Mouse (Mus musculus) adrenal gland, postnatal 10 days (tissue): ENCODE data around the gene Ipo13. TPM values are rescaled to one million over a fixed set of nuclear protein-coding genes. Genes with fewer than 3 reads are reported as not detected.

Source experiments
- DNase-seq: peaks from one replicate; pipeline ENCODE4 v3.0.0; 2021; ENCODE audit warnings: mixed read lengths
- total RNA-seq, 2 experiments: library from RNA; stranded (reverse); gene quantifications; 2 replicates each; pipeline ENCODE4 v1.2.3; 2021

Gene Ipo13
- total RNA-seq, 2 experiments from 2014 or later: 39.0 to 55.1 TPM

GRCm38 (mm10) chr4:117882701-117883691 lies 31.8 kb downstream of the Ipo13 start, which contains the start of gene B4galt2:
TSS of gene B4galt2 (minus strand) at chr4:117883487.
- DNase-seq: peak; percentile 79

GRCm38 (mm10) chr4:117878703-117879102 lies 36.1 kb downstream of the Ipo13 start:
- DNase-seq: no peak

DNA sequence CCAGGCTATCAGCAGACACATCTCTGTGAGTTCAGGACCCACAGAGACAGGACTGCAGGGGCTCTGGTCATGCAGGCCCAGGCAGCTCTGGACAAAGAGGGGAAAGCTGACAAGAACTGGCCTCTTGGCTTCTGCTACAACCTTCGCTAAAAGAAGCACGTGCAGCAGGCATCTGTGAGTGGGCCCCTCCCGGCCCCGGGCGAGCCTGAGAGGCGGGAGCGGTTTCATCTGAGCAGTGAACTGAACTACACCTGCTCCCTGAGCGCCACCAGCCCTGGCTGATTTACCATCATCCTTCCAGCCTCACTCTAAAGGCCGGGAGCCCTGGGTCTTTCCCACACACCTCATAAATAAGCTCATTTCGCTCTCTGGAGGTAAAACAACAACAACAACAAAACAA lies 36.5 kb downstream of the Ipo13 start:
- DNase-seq: no peak

DNA sequence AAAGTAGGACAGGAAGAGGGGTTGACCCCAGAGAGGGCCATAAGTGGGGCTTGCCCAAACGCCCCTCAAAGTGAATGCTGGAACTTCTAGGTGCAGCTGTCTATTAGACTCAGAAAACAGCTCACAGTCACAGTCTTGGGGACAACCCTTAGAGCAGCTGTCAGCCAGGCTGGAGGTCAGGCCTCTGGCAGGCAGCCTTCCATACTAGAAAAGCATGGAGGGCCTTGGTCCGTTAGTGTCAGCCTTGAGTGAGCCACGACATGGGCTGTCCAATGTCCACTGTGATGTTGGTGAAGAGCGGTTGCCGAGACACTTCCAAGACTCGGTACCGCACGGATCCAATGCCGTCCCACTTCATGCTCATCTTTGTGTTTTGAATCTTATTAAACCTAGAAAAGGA lies 41.2 kb downstream of the Ipo13 start:
- DNase-seq: peak; percentile 41

GRCm38 (mm10) chr4:117872471-117872886 lies 42.3 kb downstream of the Ipo13 start, which contains the start of gene Ccdc24:
TSS of gene Ccdc24 (minus strand) at chr4:117872557.
- DNase-seq: peak; percentile 35

GRCm38 (mm10) chr4:117871787-117872186 lies 43.0 kb downstream of the Ipo13 start:
- no peak for DNase-seq

- DNase-seq: no peak
Observed at GRCm38 (mm10) chr4:117870437-117870836, 44.4 kb downstream of the Ipo13 start.

DNA sequence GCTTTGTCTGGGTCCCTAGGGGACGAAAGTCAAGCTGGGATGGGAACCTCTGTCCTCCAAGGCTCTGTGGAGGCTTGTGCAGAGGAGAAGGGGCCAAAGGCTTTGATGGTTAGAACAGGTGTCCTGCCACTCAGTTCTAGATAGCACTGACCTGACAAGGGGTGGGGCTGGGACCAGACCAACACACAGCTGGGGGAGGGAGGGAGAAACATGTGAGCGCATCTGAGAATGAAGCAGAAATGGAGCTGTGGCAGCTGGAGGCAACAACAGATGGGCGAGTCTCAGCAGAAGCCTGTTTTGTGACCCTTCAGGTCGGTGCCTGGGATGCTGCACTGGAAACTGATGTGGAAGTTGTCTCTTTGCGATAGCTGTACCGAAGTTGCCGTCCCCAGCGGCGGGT lies 45.5 kb downstream of the Ipo13 start:
- DNase-seq: no peak

- DNase-seq: peak; percentile 81
Observed at GRCm38 (mm10) chr4:117867823-117868222, 47.0 kb downstream of the Ipo13 start.

DNA sequence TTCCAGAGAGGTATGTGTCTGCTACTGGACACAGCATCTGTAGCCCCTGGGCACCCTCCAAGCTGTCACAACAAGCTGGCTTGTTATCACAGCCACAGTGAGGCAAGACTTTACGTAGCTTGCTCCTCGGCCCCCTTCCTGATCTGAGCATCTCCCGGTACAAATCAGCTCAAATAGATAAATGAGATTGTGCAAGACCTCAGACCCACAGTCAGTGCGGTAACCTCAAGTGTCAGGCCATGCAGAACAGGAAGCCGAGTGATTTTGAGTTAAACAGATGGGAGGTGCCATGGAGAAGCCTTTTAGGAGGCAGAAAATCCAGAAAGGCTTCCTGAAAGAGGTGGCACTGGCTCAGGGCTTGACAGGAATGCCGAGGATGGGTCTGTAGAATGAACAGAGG lies 47.8 kb downstream of the Ipo13 start:
- DNase-seq: no peak

GRCm38 (mm10) chr4:117866083-117866482 lies 48.7 kb downstream of the Ipo13 start:
- peak; percentile 93 for DNase-seq

DNA sequence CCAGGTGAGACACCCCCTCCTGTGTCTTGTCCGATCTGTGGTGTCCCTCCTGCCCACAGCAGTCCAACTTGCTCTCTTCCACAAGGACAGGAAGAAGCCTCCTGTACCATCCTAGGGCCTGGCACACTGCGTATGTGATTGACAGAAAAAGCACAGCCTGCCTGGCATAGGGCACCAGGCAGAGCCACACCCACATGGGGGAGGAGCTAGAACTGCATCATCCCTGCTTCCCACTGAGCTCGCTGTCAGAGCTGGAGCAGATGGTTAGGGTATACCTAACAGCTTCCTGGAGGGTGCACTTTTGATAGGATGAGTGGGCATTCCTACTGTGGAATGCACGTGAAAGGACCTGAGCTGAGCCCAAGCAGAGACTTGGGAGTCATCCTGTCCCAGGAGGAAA lies 52.0 kb downstream of the Ipo13 start:
- DNase-seq: peak; percentile 44

GRCm38 (mm10) chr4:117860570-117860969 lies 54.2 kb downstream of the Ipo13 start:
- no peak for DNase-seq

DNA sequence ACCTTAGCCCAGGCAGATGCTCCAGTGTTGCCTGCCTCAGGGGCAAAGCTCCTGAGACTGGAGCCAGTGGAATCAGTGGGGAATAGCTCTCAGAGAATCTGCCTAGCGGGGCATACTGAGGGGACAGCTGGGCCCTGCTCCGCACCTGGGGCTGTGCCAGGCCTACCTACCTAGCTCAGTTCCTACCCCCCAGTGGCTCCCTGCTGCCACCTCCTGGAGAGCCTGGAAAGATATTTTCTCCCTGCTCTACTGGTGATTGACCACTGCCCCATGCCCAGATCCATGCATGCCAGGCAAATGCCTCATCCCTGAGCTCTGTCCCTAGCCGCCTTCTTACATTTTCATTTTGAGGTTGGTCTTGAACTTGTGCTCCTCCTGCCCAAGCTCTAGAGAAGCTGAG lies 56.0 kb downstream of the Ipo13 start:
- DNase-seq: peak; percentile 82

DNA sequence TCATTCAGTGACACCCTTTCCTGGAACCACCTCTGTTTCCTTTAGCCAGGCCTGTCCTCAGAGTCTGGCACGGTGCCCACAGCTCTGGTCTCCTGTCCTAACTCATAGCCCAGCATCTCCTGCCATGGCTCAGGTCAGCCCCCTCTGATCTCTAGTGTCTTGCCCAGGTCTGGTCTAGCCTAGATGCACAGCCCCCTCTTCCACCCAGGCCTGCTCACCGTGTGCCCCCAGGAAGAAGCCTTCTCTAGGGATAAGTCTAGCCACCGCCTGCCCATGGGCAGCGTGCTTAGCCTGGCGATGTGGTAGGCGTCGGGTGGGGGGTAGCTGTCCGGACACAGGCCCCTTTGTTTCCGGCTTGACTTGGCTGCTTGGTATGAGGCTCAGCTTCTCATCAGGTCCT lies 59.7 kb downstream of the Ipo13 start:
- DNase-seq: peak; percentile 52

- no peak for DNase-seq
Observed at GRCm38 (mm10) chr4:117852152-117852868, 62.5 kb downstream of the Ipo13 start.

GRCm38 (mm10) chr4:117850871-117851270 lies 63.9 kb downstream of the Ipo13 start:
- peak; percentile 56 for DNase-seq

- no peak for DNase-seq
Observed at GRCm38 (mm10) chr4:117850176-117850575, 64.6 kb downstream of the Ipo13 start.

GRCm38 (mm10) chr4:117849506-117849905 lies 65.3 kb downstream of the Ipo13 start:
- DNase-seq: no peak

- DNase-seq: no peak
Observed at GRCm38 (mm10) chr4:117849063-117849462, 65.7 kb downstream of the Ipo13 start.

DNA sequence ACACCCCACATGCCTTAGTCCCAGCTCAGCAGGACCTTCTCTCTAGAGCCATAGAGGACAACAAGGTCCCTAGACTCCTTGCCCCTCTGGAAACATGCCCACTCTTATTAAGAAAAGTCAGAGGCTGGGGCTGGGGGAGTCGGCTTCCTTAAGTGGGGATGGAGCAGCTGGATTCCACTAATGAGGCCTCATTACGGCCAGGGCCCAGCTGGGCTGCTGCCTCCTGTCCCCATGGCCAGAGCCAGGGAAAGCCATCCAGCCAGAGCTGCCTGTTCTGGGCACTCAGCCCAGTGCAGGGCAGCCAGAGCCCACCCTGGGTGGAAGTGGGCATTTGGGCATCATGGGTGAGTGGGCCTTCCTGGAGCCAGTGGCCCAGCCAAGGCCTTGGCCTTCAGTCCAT lies 67.8 kb downstream of the Ipo13 start:
- no peak for DNase-seq

DNA sequence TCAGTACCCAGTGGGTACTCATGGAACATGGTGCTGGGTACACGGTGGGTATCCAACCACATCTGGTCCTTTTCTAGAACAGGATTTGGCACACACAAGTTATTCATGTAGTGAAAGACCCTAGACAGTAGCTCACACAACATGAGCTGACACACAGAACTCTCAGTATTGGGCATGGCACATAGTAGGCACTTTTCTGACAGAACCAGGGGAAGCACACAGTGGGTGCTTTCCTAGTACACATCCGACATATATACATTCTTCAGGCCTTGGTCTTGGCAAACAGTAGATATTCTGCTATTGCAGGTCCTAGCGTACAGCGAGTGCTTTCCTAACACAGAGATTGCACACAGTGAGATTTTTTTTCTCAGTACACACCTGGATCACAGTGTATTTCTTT lies 68.5 kb downstream of the Ipo13 start:
- DNase-seq: no peak

- no peak for DNase-seq
Observed at GRCm38 (mm10) chr4:117845316-117845715, 69.5 kb downstream of the Ipo13 start.
